Mouse (Mus musculus) layer of hippocampus, adult 18-20 months (tissue): Measurements from ENCODE around the gene Entpd3. TPM values are rescaled to one million over a fixed set of nuclear protein-coding genes. Genes with fewer than 3 reads are reported as not detected.

Experiments
- DNase-seq, 2 experiments: peaks; one replicate each; pipeline ENCODE4 v3.0.0; 2022; ENCODE audit warnings: low spot score in 2 of 2
- long read RNA-seq: library from polyadenylated mRNA; stranded (forward); transcript quantifications from one replicate; pipeline ENCODE4 v2.0.0, GENCODE M21; 2021
- total RNA-seq, 2 experiments: library from RNA; stranded (reverse); gene quantifications; 2 replicates each; pipeline ENCODE4 v1.2.3; 2021

Entpd3 gene
- total RNA-seq: 1 to 10 TPM; 6.6 to 8.7 TPM
- long read RNA-seq, transcript Entpd3-201 (11 exons, 3,453 nt): major isoform, 7 of 10 reads
- long read RNA-seq, partial matches to known transcripts: 1 of 10 reads
- long read RNA-seq, other reads (novel, unspliced or antisense): 2 of 10 reads

GRCm38 (mm10) chr9:120539662-120540251 is at the start of gene Entpd3:
Gene Entpd3, plus strand, starts transcription at chr9:120539818.
- DNase-seq: peak; percentile 5 to 18

GRCm38 (mm10) chr9:120491509-120491908 is 48.1 kb upstream of the Entpd3 start:
- no peak for DNase-seq

- no peak for DNase-seq
These were observed 47.6 kb upstream of the Entpd3 start, which contains the start of gene Eif1b for GRCm38 (mm10) chr9:120492010-120492399. Gene Eif1b, plus strand, starts transcription at chr9:120492232.

- DNase-seq: peak; percentile 73 to 83
These were observed 46.9 kb upstream of the Entpd3 start for GRCm38 (mm10) chr9:120492400-120493351.

GRCm38 (mm10) chr9:120493781-120494180 is 45.8 kb upstream of the Entpd3 start:
- DNase-seq: no peak

GRCm38 (mm10) chr9:120496691-120497090 is 42.9 kb upstream of the Entpd3 start:
- peak in 1 of 2 experiments; percentile 84 for DNase-seq

GRCm38 (mm10) chr9:120497983-120498382 is 41.6 kb upstream of the Entpd3 start:
- DNase-seq: no peak

- DNase-seq: no peak
These were observed 38.3 kb upstream of the Entpd3 start for GRCm38 (mm10) chr9:120501191-120501902.

GRCm38 (mm10) chr9:120502013-120502412 is 37.6 kb upstream of the Entpd3 start:
- peak; percentile 67 to 90 for DNase-seq

GRCm38 (mm10) chr9:120504423-120504822 is 35.2 kb upstream of the Entpd3 start:
- DNase-seq: no peak

- peak in 1 of 2 experiments; percentile 29 for DNase-seq
These were observed 27.8 kb upstream of the Entpd3 start for GRCm38 (mm10) chr9:120511781-120512180.

GRCm38 (mm10) chr9:120516720-120517119 is 22.9 kb upstream of the Entpd3 start:
- no peak for DNase-seq

- no peak for DNase-seq
These were observed 20.7 kb upstream of the Entpd3 start for GRCm38 (mm10) chr9:120518946-120519345.

- peak in 1 of 2 experiments; percentile 37 for DNase-seq
These were observed 20.0 kb upstream of the Entpd3 start for GRCm38 (mm10) chr9:120519469-120520125.

- DNase-seq: no peak
These were observed 18.5 kb upstream of the Entpd3 start for GRCm38 (mm10) chr9:120521161-120521560.

GRCm38 (mm10) chr9:120527270-120527669 is 12.3 kb upstream of the Entpd3 start:
- DNase-seq: no peak

GRCm38 (mm10) chr9:120527919-120528318 is 11.7 kb upstream of the Entpd3 start:
- DNase-seq: no peak

GRCm38 (mm10) chr9:120528815-120529510 is 10.7 kb upstream of the Entpd3 start:
- no peak for DNase-seq

- DNase-seq: no peak
These were observed 9.1 kb upstream of the Entpd3 start for GRCm38 (mm10) chr9:120530471-120530870.

- DNase-seq: no peak
These were observed 7.6 kb upstream of the Entpd3 start for GRCm38 (mm10) chr9:120532062-120532461.
